Mouse (Mus musculus): ENCODE measurements around the gene Cpped1.

Gene Cpped1

DNA sequence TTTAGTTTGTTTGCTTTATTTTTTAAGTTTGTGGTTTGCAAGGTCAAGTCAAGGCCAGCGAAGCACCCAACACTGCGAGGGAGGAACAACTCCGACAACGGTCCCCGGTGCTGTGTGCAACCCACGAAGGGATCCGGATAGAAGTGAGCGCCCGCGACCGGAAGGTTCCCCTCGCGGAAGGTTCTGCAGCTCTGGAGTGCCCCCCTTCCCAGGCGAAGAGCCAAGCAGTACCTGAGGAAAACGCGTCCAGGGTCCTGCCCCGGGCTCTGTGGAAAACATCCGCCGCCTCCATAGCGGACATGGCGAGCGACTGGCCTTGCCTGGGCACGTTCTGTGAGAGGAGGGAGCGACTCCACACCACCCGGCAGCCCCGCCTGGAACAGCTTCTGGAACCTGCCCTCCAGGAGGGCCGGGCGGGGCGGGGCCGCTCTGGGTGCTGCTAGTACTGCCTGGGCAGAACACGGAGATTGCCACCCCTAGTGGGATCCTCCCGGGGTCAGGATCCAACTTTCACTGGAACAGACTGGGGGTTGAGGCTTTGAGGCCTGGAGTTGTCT, at the start of gene Cpped1:
Cpped1 (minus strand) TSS at position 411 of the 557 bp plus-strand sequence.
- peak; percentile 89 for DNase-seq

DNA sequence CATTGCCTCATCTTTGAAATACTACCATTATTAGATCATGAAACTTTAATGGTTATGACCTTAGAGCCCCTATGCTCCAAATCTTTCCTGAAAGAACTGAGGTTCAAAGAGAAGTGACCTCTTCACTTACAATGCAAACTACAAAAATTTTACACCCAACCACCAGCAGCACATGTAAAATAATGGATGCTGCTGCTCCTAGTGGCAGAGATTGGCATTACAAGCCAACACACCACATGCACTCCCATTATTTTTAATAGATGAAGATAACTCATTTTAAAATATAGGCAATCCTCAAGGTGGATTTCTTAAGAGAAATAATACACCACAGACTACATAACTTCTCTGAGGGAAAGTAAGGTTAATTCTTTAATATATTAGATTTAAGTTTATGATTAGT, 31.2 kb upstream of the Cpped1 start:
- peak; percentile 47 for DNase-seq

DNA sequence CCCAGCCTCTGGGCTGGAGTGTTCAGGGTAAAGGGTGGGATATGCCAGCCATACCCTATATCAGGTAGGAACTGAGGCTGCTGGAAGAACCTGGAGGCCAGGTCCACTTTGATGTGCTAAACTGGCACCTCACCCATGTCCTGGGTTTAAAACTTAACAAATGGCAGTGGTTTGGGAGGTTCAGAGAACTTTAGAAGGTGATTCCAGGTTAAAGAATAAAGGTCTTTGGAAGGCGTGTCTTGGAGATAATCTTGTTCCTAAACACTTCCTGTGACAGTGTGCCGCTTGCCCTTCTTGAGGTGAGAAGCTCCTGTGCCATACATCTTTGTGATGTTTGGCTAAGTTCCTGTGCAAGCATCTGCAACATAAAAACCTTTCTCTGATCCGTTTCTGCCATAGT, 1.6 kb upstream of the Cpped1 start:
- no peak for DNase-seq

DNA sequence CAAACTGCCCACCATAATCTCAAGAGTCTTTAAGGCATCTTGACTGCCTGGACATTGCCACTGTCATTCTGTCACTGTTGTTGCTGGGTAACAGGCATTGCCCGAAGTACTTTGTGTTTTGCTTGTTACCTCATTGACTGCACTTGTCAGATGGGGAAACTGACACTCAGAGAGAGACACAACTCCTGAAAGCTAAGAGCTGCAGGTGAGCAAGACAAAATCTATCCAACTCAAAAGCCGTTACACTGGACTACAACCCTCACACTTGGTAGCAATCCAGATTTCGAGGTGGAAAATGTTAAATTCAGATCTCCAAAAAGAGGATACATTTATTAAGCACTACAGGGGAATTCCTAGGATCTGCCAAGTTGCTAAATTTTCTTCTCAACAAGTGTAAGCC, 572 bp upstream of the Cpped1 start:
- no peak for DNase-seq

DNA sequence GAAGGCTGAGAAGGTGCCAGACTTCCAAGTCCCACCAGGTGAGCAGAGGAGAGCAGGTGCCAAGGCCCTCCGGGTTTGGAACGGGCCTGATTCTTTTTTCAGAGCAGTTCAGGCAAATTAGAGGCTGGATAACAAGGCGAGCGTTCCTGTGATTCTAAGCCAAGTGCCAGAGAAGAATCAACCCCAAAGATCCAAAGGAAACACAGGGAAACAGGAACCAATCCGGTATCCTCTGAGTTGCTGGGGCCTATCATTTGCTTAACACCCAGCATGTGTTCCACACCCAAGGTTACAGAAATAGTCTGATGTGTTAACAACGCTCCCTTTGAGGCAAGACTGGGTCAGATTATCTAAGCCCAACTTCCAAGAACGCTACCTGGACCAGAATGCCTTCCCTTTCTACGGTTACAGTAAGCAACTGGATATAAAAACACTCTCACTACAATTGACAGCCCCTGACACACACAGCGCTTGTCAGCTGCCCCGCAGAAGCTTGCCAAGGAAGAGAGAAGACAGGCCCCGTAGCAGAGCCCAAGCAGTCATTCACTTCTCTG, 707 bp downstream of the Cpped1 start:
- no peak for DNase-seq

DNA sequence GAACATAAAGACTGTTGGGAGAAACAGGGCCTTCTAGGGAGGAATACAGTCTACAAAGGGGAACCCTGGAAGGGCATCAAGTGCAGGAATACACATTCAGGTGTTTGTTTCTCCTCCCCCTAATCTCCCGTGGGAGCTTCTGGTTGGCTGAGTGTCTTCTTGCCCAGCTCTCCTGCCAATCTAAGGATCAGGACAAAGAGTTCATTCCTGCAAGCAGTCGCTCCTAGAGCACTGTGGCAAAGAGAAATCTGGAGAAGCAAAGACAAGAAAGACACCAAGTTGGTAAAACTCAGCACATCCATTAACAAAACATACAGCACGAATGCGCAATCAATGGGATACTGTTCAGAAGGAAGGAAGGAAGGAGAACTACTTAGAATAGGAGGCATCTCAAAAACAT, 1.4 kb downstream of the Cpped1 start:
- DNase-seq, result no peak

DNA sequence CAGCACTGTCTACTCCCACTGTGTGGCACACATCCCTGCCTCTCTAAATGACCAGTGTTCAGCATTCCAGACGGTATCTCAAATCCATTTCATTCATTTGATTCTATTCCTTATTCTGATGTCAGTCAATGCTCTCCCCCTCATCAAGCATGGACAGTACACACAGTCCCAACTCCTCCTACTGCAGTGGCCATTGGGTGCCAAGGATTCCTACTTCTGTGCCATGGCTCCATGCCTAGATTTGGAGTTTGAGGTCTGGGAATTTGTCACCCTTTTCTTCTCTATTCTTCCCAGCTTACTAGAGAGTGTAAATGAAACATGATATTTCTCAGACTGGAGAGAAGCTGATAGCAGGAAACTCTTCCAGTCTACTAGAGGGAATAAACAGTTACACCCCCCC, 2.3 kb downstream of the Cpped1 start:
- no peak for DNase-seq

DNA sequence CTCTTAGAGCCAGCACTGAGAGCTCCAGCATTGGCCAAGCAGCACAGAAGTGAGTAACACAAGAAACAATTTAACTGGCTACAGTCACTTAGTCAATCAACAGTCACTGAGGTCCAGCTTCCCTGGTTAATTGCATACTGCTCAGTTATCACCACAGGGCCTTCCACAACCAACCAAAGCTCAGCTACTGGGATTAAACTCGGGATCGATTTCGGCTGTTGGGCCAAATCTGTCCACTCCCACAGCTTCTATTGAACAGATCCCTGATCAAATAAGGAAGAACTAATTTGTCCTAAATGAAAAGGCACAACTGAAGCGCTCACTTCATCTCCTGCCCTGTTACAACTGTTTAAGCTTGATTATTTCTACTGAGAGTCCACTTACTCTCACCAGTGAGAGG, 4.0 kb downstream of the Cpped1 start:
- DNase-seq, result no peak

DNA sequence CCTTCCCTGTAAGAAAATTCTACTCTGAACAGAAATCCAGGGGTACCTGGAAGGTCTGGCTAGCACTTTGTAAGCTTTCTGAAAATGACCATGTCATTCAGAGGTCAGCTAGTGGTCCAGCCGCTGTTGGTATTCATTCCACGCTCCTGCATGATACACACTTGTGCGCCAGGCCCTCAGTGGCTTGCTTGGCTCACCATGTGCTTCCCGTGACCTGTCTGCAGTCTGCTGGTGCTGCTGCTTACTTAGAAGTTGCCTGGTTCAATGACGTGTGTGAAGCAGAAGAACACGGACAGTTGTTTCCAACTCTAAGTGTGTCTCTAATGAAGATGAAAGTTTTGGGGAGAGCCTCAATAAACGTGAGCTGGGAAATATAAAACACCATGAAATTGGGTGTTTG, 7.2 kb downstream of the Cpped1 start:
- DNase-seq, result no peak

DNA sequence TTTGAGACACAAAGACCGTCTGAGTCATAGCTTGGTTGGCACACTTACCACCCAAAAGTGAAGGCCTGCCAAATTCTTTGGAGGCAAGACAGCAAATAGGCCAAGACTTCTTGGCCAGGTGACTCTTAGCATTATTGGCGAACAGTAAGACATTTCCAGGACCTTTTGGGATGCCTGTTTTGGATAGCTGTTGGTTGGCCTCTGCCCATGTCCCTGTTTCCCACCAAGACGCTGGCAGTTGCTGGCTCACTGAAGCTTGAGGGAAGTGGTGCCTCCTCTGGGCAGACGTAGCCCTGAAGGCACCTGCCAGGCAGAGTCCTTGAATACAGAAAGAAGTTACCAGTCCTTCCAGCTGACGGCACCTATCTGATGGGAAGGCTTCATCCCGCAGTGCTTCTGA, 8.9 kb downstream of the Cpped1 start:
- no peak for DNase-seq

DNA sequence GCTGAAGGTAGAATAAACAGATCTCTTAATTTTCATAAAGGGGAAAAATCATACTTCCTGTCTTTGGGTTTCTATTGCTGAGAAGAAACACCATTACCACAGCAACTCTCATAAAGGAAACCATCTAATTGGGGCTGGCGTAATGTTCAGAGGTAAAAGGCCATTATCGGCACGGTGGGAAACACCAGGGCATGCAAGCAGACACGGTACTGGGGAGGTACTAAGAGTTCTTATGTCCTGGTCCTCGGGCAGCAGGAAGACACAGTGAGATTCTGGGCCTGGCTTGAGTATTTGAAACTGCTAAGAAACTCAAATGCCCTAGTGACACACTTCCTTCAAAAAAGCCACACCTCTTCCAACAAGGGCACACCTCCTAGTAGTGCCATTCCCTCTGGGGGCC, 12.8 kb downstream of the Cpped1 start:
- DNase-seq, result no peak

DNA sequence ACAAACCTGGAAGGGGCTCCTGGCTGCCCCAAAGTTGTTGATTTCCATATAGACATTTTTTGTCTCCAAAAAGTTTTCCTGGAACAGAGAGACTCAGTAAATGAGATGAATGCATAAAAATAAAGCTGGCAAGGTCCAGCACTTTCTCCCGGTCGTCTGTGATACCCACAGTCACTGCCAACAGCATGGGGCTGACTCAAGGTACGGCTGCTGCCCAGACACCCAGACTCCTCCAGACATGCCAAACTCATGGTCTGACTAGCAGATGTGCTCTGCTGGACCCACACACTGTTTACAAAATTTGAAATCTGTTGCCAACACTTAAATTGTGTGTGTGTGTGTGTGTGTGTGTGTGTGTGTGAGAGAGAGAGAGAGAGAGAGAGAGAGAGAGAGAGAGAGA, 14.4 kb downstream of the Cpped1 start:
- no peak for DNase-seq

DNA sequence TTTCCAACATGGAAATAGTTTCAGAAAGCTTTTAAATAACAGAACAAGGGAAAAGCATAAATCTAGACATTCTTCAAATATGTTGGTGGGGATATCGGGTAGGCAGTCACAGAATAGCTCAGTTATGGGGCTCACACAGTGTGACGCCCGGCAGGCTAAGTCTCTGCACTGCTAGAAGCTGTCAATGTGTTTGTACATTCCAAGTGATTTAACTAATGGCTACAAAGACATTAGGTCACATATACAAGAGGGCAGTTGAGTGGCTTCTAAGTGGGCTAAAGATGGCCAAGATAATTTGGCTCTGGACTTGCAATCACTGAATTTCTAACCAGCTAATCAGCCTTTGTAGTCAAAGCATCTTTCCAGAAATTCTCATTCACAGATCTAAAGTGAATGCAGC, 19.1 kb downstream of the Cpped1 start:
- no peak for DNase-seq

DNA sequence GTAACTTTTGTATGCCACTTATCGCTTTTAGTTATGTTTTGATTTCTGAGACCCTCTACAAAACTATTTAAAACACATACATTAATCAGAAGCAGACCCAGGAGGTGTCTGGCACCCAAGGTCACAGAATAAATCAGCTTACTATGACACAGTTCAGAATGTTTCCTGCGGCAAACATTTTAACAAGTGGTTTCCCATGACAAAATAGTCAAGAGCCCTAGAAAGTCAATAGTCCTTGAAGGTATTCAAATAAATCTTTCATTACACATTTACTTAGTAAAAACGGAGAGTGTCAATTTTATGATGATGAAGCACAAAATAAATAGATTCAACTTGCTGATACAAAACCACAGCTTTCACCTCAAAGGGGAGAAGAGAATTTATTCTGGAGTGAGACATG, 19.5 kb downstream of the Cpped1 start:
- DNase-seq, result no peak

DNA sequence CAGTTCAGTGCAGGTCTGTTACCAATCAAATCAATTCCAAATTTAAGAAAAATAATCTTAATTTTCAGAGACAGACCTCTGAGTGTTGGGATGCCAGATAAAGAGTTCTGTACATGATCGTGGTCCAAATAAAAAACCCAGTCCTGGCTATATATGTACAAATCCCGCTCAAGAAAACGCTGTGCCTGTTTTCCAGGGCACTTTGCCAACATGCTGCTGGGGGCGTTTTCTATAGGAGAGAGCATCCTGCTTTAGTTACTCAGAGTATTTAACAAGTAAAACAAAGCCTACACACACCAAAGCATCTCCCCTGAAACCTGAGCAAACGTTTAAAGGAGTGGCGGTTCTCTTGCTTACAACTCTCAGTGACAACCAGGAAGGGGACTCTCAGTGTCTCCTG, 27.4 kb downstream of the Cpped1 start:
- no peak for DNase-seq

DNA sequence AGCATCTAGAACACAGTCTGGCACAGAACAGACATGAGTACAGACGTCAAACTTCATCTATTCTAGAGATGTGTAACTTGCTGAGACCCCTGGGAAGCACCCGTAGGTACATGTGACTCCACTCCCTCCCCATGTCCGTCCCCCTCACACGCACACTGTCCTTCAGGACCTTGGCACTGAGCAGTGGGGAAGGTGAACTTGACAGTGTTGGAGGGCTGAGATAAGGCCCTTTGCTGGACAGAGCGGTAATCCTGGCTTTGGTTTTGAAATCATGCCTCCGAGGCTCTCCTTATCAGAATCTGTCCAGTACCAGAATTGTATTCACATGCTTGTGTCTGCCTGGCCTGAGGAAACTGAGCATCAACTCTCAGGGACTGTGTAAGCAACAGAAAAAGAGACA, 28.8 kb downstream of the Cpped1 start:
- no peak for DNase-seq

DNA sequence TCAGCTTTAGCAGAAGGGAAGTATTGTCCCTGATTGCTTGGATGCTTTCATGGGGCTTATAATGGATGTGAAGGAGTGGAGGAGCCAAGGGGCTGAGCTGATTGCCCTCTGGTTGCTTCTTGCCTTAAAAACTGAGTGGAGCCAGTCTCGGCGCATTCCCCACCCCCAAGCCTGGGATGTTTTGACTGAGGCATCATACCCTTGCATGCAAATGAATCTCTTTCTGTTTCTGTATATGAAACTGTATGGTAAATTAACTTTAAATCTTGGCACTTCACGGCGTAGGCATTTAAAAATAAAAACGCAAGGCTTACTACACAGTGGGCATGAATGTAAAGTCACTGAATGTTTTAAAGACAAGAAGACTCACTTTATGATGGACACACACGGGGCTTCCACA, 30.0 kb downstream of the Cpped1 start:
- no peak for DNase-seq

DNA sequence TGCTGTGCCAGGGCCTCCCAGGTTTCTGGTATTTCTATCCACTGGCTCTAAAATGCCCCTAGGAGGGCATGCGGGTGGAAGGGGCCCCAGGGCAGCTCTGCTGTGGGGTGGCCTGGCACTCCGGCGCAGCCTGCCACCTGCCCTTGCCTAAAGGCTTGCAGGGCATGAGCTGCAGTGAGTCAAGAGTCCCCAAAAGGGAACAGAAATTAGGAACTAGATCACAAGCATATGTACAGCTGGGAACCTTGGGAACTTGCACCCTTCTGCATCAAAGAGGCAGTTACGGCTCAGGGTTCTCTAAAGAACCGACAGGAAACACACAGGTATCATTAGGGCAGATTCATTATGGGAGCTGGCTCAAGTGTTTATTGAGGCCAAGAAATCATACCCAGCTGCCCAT, 34.0 kb downstream of the Cpped1 start:
- DNase-seq, result no peak

DNA sequence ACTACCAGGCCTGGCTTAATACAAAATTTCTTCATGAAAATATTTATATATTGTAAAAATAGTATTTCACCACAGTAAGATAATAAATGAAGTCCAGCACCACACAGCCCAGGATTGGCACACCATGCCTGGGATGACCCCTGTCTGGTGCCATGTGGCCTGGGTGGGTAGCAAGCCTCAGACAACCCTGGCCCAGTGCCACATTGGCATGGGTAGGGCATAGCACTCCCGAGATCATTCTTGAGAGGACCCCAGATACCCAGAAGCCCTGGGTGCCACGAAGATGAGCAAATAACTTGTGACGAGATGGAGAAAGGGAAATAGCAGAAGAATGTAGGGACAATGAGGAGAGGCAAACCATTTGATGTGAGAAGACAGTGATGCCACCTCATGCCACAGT, 36.0 kb downstream of the Cpped1 start:
- no peak for DNase-seq

DNA sequence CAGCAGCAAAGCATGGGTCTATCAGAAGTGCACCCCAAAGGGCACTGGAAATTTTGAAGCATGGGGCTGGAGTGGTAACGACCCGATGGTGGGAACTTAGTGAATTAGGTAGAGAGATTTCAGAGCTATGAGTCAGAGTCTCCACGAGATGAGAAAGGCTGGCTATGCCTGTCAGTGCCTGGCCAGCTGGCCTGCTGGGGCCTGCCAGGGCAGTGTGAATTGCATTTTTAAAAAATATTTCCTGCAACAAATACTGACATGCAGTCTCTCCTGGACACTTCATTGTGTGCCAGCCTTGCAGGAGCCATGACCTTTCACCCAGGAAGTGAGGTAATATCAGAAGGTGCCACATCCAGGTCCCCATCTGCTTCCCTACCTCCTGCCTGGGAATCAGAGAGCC, 40.8 kb downstream of the Cpped1 start:
- DNase-seq, result no peak

DNA sequence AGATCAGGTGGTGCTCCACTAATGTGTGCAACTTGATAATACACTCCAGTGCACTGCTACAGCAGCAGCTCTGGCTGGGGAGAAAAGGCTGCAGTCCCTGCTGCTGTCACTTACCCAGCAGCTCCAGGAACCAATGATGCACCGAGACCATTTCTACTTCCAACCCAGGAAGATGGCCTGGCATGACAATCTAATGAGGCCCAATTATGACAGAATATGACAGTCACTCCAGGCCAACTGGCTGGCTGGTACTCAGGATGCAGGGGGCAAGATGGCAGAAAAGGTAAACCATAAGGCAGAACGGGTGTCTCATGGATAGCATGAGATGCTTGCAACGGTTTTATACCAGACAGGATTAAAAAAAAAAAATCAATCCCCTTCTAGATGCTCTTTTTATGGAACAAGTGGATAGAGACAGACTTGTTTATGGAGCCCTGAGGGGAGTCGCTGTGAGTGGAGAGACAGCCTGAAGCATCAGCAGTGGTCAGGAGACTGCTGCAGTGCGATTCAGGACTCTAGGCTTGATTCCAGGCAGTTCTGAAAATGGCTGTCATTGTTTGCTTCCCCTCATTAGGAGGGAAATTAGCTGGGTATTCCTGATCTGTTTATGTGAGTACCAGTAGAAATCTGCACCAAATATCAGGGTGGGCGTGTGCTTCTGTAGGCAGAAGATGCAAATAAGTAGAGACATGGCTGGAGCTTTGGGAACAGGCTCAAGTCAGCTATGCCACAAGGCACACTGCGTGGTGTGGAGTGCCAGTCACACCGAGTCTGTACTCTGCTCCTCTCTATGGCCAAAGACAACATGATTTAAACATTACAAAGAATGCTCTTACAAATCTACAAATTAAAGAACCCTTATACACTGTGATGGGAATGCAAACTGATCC, 56.3 kb downstream of the Cpped1 start:
- DNase-seq, result no peak

DNA sequence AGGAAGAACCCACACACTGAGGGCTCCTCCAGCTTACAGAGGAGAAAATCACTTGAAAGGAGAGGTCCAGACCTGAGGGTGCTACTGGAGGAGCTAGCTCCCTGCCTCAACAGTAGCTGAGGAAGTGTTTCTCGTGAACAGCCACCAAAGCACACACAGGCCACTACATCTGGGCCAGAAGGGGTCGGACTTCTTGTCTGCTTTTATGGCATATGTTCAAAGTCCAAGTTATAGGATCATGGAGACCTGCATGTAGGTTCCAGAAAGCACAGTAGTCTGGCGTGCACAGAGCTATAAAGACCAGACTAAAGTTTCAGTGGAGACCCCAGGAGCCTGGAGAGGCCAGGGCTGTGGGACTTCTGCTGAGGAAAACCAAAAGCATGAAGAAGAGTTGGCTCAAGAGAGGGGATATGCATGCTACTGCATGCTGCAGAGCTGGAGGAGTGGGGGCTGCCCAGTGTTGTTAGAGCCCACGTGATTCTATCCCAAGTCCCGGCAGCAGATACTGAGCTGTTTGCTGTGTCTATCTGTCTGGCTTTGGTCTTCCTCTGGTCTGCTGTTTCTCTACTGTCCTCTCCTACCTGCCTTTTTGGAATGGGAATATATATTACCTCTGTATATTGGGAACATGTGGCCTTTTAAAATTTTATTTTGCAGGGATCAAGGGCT, 60.1 kb downstream of the Cpped1 start:
- no peak for DNase-seq

DNA sequence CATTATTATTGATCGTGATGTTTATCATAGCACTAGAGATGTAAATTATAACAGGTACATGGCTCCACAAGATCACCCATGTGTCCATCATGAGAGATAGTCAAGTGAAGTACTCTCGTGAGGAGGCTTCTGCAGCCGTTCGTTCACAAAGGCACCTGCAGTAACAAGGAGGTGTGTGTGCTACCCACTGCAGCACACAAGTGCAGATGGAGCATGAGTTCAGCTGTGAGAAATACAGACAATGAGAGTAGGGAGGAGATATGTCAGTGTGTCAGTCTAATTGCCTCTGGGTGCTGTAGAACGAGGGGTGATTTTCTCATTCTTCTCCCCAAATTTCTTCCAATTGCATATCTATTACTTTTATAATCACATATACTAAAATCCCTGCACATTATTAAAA, 63.9 kb downstream of the Cpped1 start:
- no peak for DNase-seq

DNA sequence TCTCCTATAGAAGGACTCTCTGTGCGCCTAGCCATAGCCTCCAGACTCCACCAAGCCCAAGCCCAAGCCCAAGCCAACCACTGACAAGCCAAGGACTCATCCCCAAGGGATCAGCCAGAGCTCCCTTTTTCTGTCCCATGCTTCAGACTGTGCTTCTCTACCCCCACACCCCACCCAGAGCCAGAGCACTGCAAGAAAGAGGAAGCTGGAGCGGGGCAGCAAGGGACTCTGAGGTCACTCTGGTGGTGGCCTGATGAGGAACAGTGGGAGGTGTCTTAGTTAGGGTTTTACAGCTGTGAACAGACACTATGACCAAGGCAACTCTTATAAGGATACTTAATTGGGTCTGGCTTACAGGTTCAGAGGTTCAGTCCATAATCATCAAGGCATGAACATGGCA, 65.8 kb downstream of the Cpped1 start:
- DNase-seq, result no peak

Measured in embryo, embryonic 11 days (tissue).